Mouse (Mus musculus) liver, postnatal 0 days (tissue): ENCODE data around the gene Uaca. TPM values are rescaled to one million over a fixed set of nuclear protein-coding genes. Genes with fewer than 3 reads are reported as not detected.

ENCODE experiments used
- ATAC-seq: fragments of 200-750 bp; cut with Nextera tagmentation; 2 replicates; pipeline ENCODE4 v1.8.0; 2017; ENCODE audit warnings: mild to moderate bottlenecking, moderate library complexity
- DNase-seq: peaks from one replicate; pipeline ENCODE4 v3.0.0-alpha.2; 2016
- H3K27ac ChIP-seq: fragments of 300-500 bp; sonication (generic); 2 replicates; pipeline ENCODE4 v1.5.1; 2014; ENCODE audit warnings: antibody characterized with exemption, moderate library complexity, mild to moderate bottlenecking, low read depth
- H3K27me3 ChIP-seq: fragments of 300-500 bp; sonication (generic); 2 replicates; pipeline ENCODE4 v1.6.1; 2014; ENCODE audit warnings: low read length, control low read depth, mixed read lengths; ENCODE audit not compliant: insufficient read depth
- H3K36me3 ChIP-seq: fragments of 300-500 bp; sonication (generic); replicated peaks from 2 replicates; pipeline ENCODE4 v1.6.1; 2014; ENCODE audit warnings: mild to moderate bottlenecking, control low read depth, low read length, moderate library complexity, mixed read lengths; ENCODE audit not compliant: insufficient read depth
- H3K4me1 ChIP-seq: fragments of 300-500 bp; sonication (generic); 2 replicates; pipeline ENCODE4 v1.6.1; 2014; ENCODE audit warnings: antibody characterized with exemption, mild to moderate bottlenecking, control low read depth; ENCODE audit not compliant: insufficient read depth
- H3K4me2 ChIP-seq: fragments of 300-500 bp; sonication (generic); 2 replicates; pipeline ENCODE4 v1.6.1; 2014; ENCODE audit warnings: low read depth, mild to moderate bottlenecking, low read length, moderate library complexity, mixed read lengths
- H3K4me3 ChIP-seq: fragments of 300-500 bp; sonication (generic); 2 replicates; pipeline ENCODE4 v1.5.1; 2014; ENCODE audit warnings: low read depth, low read length
- H3K9ac ChIP-seq: fragments of 300-500 bp; sonication (generic); replicated peaks from 2 replicates; pipeline ENCODE4 v1.6.1; 2014; ENCODE audit warnings: mild to moderate bottlenecking, moderate library complexity
- H3K9me3 ChIP-seq: fragments of 300-500 bp; sonication (generic); 2 replicates; pipeline ENCODE4 v1.6.1; 2016; ENCODE audit warnings: mild to moderate bottlenecking, control low read depth, low read length, mixed read lengths
- CTCF ChIP-seq: sonication (generic); IDR thresholded peaks from 2 replicates; pipeline ENCODE4 v1.5.1; 2016; ENCODE audit warnings: antibody characterized with exemption, low read depth
- EP300 ChIP-seq: IDR thresholded peaks from 2 replicates; pipeline ENCODE4 v1.6.1; 2016; ENCODE audit warnings: antibody characterized with exemption, low read depth, mild to moderate bottlenecking
- WGBS: fragments of 180-500 bp; shearing (Covaris S2); extraction: QIAGEN DNeasy Blood & Tissue Kit; methylation state at CpG from one replicate; pipeline ENCODE4 v1.1.7; 2014; ENCODE audit not compliant: insufficient replicate concordance; 5-methylcytosine and 5-hydroxymethylcytosine counted together
- polyA plus RNA-seq: library from polyadenylated mRNA; unstranded; fragments of >200 nt; fragmentation: Nextera tagmentation; extraction: Ambion mirVana; gene quantifications from 2 replicates; pipeline ENCODE4 v1.2.1, GENCODE M21; 2015

Gene Uaca
- polyA plus RNA-seq, 1 experiment from 2014 or later = 2.0 TPM

- TF ChIP-seq EP300 = no peak
- TF ChIP-seq CTCF = no peak
These were observed 105.6 kb downstream of the Uaca start for GRCm38 (mm10) chr9:60899797-60900459.

GRCm38 (mm10) chr9:60912266-60912665, 117.9 kb downstream of the Uaca start:
- peak; percentile 35 for TF ChIP-seq EP300
- no peak for TF ChIP-seq CTCF
- H3K4me1 ChIP-seq = no peaks in the 10 kb centered on the region
- no peaks in the 10 kb centered on the region for H3K9me3 ChIP-seq
- 60% methylated on average over 1 of the region's 1 CpGs for WGBS
- H3K4me2 ChIP-seq = no peak overlapping the region
- H3K27me3 ChIP-seq = no peaks in the 10 kb centered on the region
- H3K36me3 ChIP-seq = no peaks in the 10 kb centered on the region
- DNase-seq = no peak
- no peak for ATAC-seq
- H3K4me3 ChIP-seq = no peak overlapping the region
- no peak overlapping the region for H3K27ac ChIP-seq
- H3K9ac ChIP-seq = no peak overlapping the region

More at GRCm38 (mm10) chr9:60899797-60900459, 105.6 kb downstream of the Uaca start:
- no peak overlapping the region for H3K27ac ChIP-seq
- H3K36me3 ChIP-seq = no peaks in the 10 kb centered on the region
- no peaks in the 10 kb centered on the region for H3K9me3 ChIP-seq
- DNase-seq (no peak), ATAC-seq (no peak)
- no peak overlapping the region for H3K4me2 ChIP-seq
- no peaks in the 10 kb centered on the region for H3K4me1 ChIP-seq
- no peaks in the 10 kb centered on the region for H3K27me3 ChIP-seq
- H3K4me3 ChIP-seq = no peak overlapping the region
- 59% methylated on average over 3 of the region's 3 CpGs for WGBS
- no peak overlapping the region for H3K9ac ChIP-seq

- Histone ChIP-seq H3K4me3 (no peak overlapping the region), H3K4me1 (no peaks in the 10 kb centered on the region), H3K27me3 (no peaks in the 10 kb centered on the region), H3K27ac (no peak overlapping the region), H3K9me3 (no peaks in the 10 kb centered on the region), H3K9ac (no peak overlapping the region), H3K4me2 (no peak overlapping the region), H3K36me3 (no peaks in the 10 kb centered on the region)
- no peak for ATAC-seq
- no peak for DNase-seq
- 59% methylated on average over 3 of the region's 3 CpGs for WGBS
- TF ChIP-seq CTCF (no peak), EP300 (no peak)
These were observed 119.3 kb downstream of the Uaca start for GRCm38 (mm10) chr9:60913626-60914025.

GRCm38 (mm10) chr9:60919936-60920672, 125.8 kb downstream of the Uaca start:
- no peaks in the 10 kb centered on the region for H3K36me3 ChIP-seq
- 72% methylated on average over 8 of the region's 8 CpGs for WGBS
- TF ChIP-seq CTCF (no peak), EP300 (no peak)

GRCm38 (mm10) chr9:60920673-60921062, 126.3 kb downstream of the Uaca start:
- Histone ChIP-seq H3K4me3 (no peak overlapping the region), H3K27ac (no peak overlapping the region), H3K9me3 (no peaks in the 10 kb centered on the region), H3K27me3 (no peaks in the 10 kb centered on the region), H3K4me1 (no peaks in the 10 kb centered on the region), H3K9ac (no peak overlapping the region), H3K36me3 (no peaks in the 10 kb centered on the region), H3K4me2 (no peak overlapping the region)
- TF ChIP-seq CTCF = no peak
- TF ChIP-seq EP300 = no peak
- 61% methylated on average over 10 of the region's 10 CpGs for WGBS
- no peak for DNase-seq
- no peak for ATAC-seq

More at GRCm38 (mm10) chr9:60919936-60920672, 125.8 kb downstream of the Uaca start:
- Histone ChIP-seq H3K27me3 (no peaks in the 10 kb centered on the region), H3K27ac (no peak overlapping the region), H3K4me2 (no peak overlapping the region), H3K4me1 (no peaks in the 10 kb centered on the region), H3K9ac (no peak overlapping the region), H3K9me3 (no peaks in the 10 kb centered on the region), H3K4me3 (no peak overlapping the region)
- DNase-seq (no peak), ATAC-seq (no peak)

GRCm38 (mm10) chr9:60921287-60921686, 126.9 kb downstream of the Uaca start:
- DNase-seq (no peak), ATAC-seq (no peak)
- Histone ChIP-seq H3K4me3 (no peak overlapping the region), H3K9ac (no peak overlapping the region), H3K27ac (no peak overlapping the region), H3K9me3 (no peaks in the 10 kb centered on the region), H3K4me1 (no peaks in the 10 kb centered on the region), H3K27me3 (no peaks in the 10 kb centered on the region), H3K4me2 (no peak overlapping the region), H3K36me3 (no peaks in the 10 kb centered on the region)
- TF ChIP-seq CTCF (no peak), EP300 (no peak)
- WGBS = 67% methylated on average over 4 of the region's 4 CpGs
